Mouse (Mus musculus): Measurements from ENCODE around the gene Maf. TPM values are rescaled to one million over a fixed set of nuclear protein-coding genes. Genes with fewer than 3 reads are reported as not detected.

Gene Maf
- polyA plus RNA-seq, 1 experiment from 2014 or later, result 6.0 TPM

GRCm38 (mm10) chr8:115726231-115726630 lies 18.6 kb upstream of the Maf start:
- Histone ChIP-seq H3K9ac (replicated peaks) (no peak overlapping the region), H3K27me3 (ENCODE audit: insufficient read depth, low read length) (no peaks in the 10 kb centered on the region), H3K4me3 (ENCODE audit: low read depth, low read length) (no peak overlapping the region), H3K36me3 (replicated peaks; ENCODE audit: insufficient read depth, low read length) (no peaks in the 10 kb centered on the region), H3K4me2 (ENCODE audit: low read depth, low read length) (no peak overlapping the region), H3K27ac (ENCODE audit: low read depth) (no peak overlapping the region), H3K9me3 (ENCODE audit: low read length) (no peaks in the 10 kb centered on the region), H3K4me1 (ENCODE audit: insufficient read depth) (no peaks in the 10 kb centered on the region)
- ATAC-seq (no peak), DNase-seq (no peak)
- TF ChIP-seq EP300 (IDR thresholded peaks at IDR 0.05; ENCODE audit: low read depth) (no peak), CTCF (IDR thresholded peaks at IDR 0.05; ENCODE audit: low read depth) (no peak)
- 58% methylated on average over 4 of the region's 4 CpGs for WGBS (ENCODE audit: insufficient replicate concordance)

- Histone ChIP-seq H3K4me3 (ENCODE audit: low read depth, low read length) (no peak overlapping the region), H3K36me3 (replicated peaks; ENCODE audit: insufficient read depth, low read length) (no peaks in the 10 kb centered on the region), H3K4me2 (ENCODE audit: low read depth, low read length) (no peak overlapping the region), H3K27me3 (ENCODE audit: insufficient read depth, low read length) (no peaks in the 10 kb centered on the region), H3K9me3 (ENCODE audit: low read length) (no peaks in the 10 kb centered on the region), H3K27ac (ENCODE audit: low read depth) (no peak overlapping the region), H3K4me1 (ENCODE audit: insufficient read depth) (no peaks in the 10 kb centered on the region), H3K9ac (replicated peaks) (no peak overlapping the region)
- TF ChIP-seq CTCF (IDR thresholded peaks at IDR 0.05; ENCODE audit: low read depth), result no peak
- DNase-seq (no peak), ATAC-seq (no peak)
- 68% methylated on average over 7 of the region's 7 CpGs for WGBS (ENCODE audit: insufficient replicate concordance)
Measured at GRCm38 (mm10) chr8:115719126-115719525, 11.5 kb upstream of the Maf start.

GRCm38 (mm10) chr8:115718621-115719020 lies 11.0 kb upstream of the Maf start:
- Histone ChIP-seq H3K27ac (ENCODE audit: low read depth) (no peak overlapping the region), H3K9me3 (ENCODE audit: low read length) (no peaks in the 10 kb centered on the region), H3K4me1 (ENCODE audit: insufficient read depth) (no peaks in the 10 kb centered on the region), H3K27me3 (ENCODE audit: insufficient read depth, low read length) (no peaks in the 10 kb centered on the region), H3K4me2 (ENCODE audit: low read depth, low read length) (no peak overlapping the region), H3K36me3 (replicated peaks; ENCODE audit: insufficient read depth, low read length) (no peaks in the 10 kb centered on the region), H3K4me3 (ENCODE audit: low read depth, low read length) (no peak overlapping the region), H3K9ac (replicated peaks) (no peak overlapping the region)
- 71% methylated on average over 6 of the region's 6 CpGs for WGBS (ENCODE audit: insufficient replicate concordance)
- no peak for ATAC-seq
- no peak for DNase-seq
- TF ChIP-seq CTCF (IDR thresholded peaks at IDR 0.05; ENCODE audit: low read depth) (no peak), EP300 (IDR thresholded peaks at IDR 0.05; ENCODE audit: low read depth) (no peak)

- Histone ChIP-seq H3K4me3 (ENCODE audit: low read depth, low read length) (no peak overlapping the region), H3K4me1 (ENCODE audit: insufficient read depth) (no peaks in the 10 kb centered on the region), H3K4me2 (ENCODE audit: low read depth, low read length) (no peak overlapping the region), H3K9me3 (ENCODE audit: low read length) (no peaks in the 10 kb centered on the region), H3K36me3 (replicated peaks; ENCODE audit: insufficient read depth, low read length) (no peaks in the 10 kb centered on the region), H3K9ac (replicated peaks) (no peak overlapping the region), H3K27me3 (ENCODE audit: insufficient read depth, low read length) (no peaks in the 10 kb centered on the region), H3K27ac (ENCODE audit: low read depth) (no peak overlapping the region)
- DNase-seq, result no peak
- 73% methylated on average over 4 of the region's 4 CpGs for WGBS (ENCODE audit: insufficient replicate concordance)
- ATAC-seq, result no peak
- TF ChIP-seq CTCF (IDR thresholded peaks at IDR 0.05; ENCODE audit: low read depth) (no peak), EP300 (IDR thresholded peaks at IDR 0.05; ENCODE audit: low read depth) (no peak)
Measured at GRCm38 (mm10) chr8:115715262-115715661, 7.7 kb upstream of the Maf start.

GRCm38 (mm10) chr8:115711106-115711505 lies 3.5 kb upstream of the Maf start:
- Histone ChIP-seq H3K9me3 (ENCODE audit: low read length) (no peaks in the 10 kb centered on the region), H3K27me3 (ENCODE audit: insufficient read depth, low read length) (peaks cover 5% of the 10 kb centered on the region), H3K4me3 (ENCODE audit: low read depth, low read length) (no peak overlapping the region), H3K36me3 (replicated peaks; ENCODE audit: insufficient read depth, low read length) (no peaks in the 10 kb centered on the region), H3K4me2 (ENCODE audit: low read depth, low read length) (0 out of 2 replicates have a peak overlapping the region, but pooled peaks have one; percentile 7), H3K9ac (replicated peaks) (no peak overlapping the region), H3K27ac (ENCODE audit: low read depth) (no peak overlapping the region), H3K4me1 (ENCODE audit: insufficient read depth) (0 out of 2 replicates have a peak, but pooled peaks cover 3% of the 10 kb centered on the region)
- 48% methylated on average over 11 of the region's 11 CpGs for WGBS (ENCODE audit: insufficient replicate concordance)
- TF ChIP-seq CTCF (IDR thresholded peaks at IDR 0.05; ENCODE audit: low read depth) (no peak), EP300 (IDR thresholded peaks at IDR 0.05; ENCODE audit: low read depth) (no peak)
- ATAC-seq (no peak), DNase-seq (no peak)

GRCm38 (mm10) chr8:115709931-115710330 lies 2.3 kb upstream of the Maf start:
- H3K4me2 ChIP-seq (ENCODE audit: low read depth, low read length), result no peak overlapping the region
- WGBS (ENCODE audit: insufficient replicate concordance), result 60% methylated on average over 8 of the region's 8 CpGs
- ATAC-seq, result no peak

More at GRCm38 (mm10) chr8:115709931-115710330, 2.3 kb upstream of the Maf start:
- Histone ChIP-seq H3K36me3 (replicated peaks; ENCODE audit: insufficient read depth, low read length) (no peaks in the 10 kb centered on the region), H3K4me3 (ENCODE audit: low read depth, low read length) (no peak overlapping the region), H3K9ac (replicated peaks) (no peak overlapping the region), H3K9me3 (ENCODE audit: low read length) (no peaks in the 10 kb centered on the region), H3K27me3 (ENCODE audit: insufficient read depth, low read length) (peaks cover 11% of the 10 kb centered on the region), H3K4me1 (ENCODE audit: insufficient read depth) (0 out of 2 replicates have a peak, but pooled peaks cover 3% of the 10 kb centered on the region), H3K27ac (ENCODE audit: low read depth) (no peak overlapping the region)
- no peak for DNase-seq
- TF ChIP-seq EP300 (IDR thresholded peaks at IDR 0.05; ENCODE audit: low read depth) (no peak), CTCF (IDR thresholded peaks at IDR 0.05; ENCODE audit: low read depth) (no peak)

All from liver, postnatal 0 days (tissue).